Mouse (Mus musculus) limb, embryonic 10.5 days (tissue): Measurements from ENCODE around the gene S100a2. TPM values are rescaled to one million over a fixed set of nuclear protein-coding genes. Genes with fewer than 3 reads are reported as not detected.

Source experiments
- DNase-seq: peaks from one replicate; pipeline ENCODE4 v3.0.0-alpha.2; 2017; ENCODE audit warnings: low spot score
- H3K27ac ChIP-seq: fragments of 300-500 bp; sonication (generic); 2 replicates; pipeline ENCODE4 v1.5.1; 2016; ENCODE audit warnings: mild to moderate bottlenecking
- H3K27me3 ChIP-seq: fragments of 300-500 bp; sonication (generic); 2 replicates; pipeline ENCODE4 v1.6.1; 2016; ENCODE audit warnings: low read depth, mild to moderate bottlenecking; ENCODE audit not compliant: poor library complexity, severe bottlenecking
- H3K36me3 ChIP-seq: fragments of 300-500 bp; sonication (generic); 2 replicates; pipeline ENCODE4 v1.6.1; 2016; ENCODE audit warnings: mild to moderate bottlenecking, moderate library complexity
- H3K4me1 ChIP-seq: fragments of 300-500 bp; sonication (generic); 2 replicates; pipeline ENCODE4 v1.6.1; 2016
- H3K4me3 ChIP-seq: fragments of 300-500 bp; sonication (generic); 2 replicates; pipeline ENCODE4 v1.5.1; 2016; ENCODE audit warnings: mild to moderate bottlenecking, moderate library complexity
- H3K9me3 ChIP-seq: fragments of 300-500 bp; sonication (generic); replicated peaks from 2 replicates; pipeline ENCODE4 v1.6.1; 2016; ENCODE audit warnings: mild to moderate bottlenecking
- WGBS: fragments of 180-500 bp; shearing (Covaris S2); methylation state at CpG from one replicate; pipeline ENCODE4 v1.1.7; 2016; 5-methylcytosine and 5-hydroxymethylcytosine counted together
- polyA plus RNA-seq: library from polyadenylated mRNA; unstranded; fragments of >200 nt; fragmentation: Nextera tagmentation; extraction: Ambion mirVana; gene quantifications from 2 replicates; pipeline ENCODE4 v1.2.1, GENCODE M21; 2016

The S100a2 gene
- polyA plus RNA-seq, 1 experiment from 2014 or later = not detected

GRCm38 (mm10) chr3:90612728-90613291 is 22.8 kb downstream of the S100a2 start, which contains the start of gene S100a6:
S100a6 (plus strand) TSS chr3:90612882.
- peaks cover 10% of the 10 kb centered on the region for H3K27me3 ChIP-seq
- H3K9me3 ChIP-seq = no peaks in the 10 kb centered on the region
- DNase-seq = peak; percentile 76
- H3K36me3 ChIP-seq = no peaks in the 10 kb centered on the region
- H3K4me1 ChIP-seq = peaks cover 20% of the 10 kb centered on the region
- 1% methylated on average over 23 of the region's 23 CpGs for WGBS
- H3K4me3 ChIP-seq = peak within 1 kb of the TSS; percentile 51
- peak within 1 kb of the TSS; percentile 68 for H3K27ac ChIP-seq

GRCm38 (mm10) chr3:90613461-90614147 is 23.6 kb downstream of the S100a2 start:
- peaks cover 10% of the 10 kb centered on the region for H3K27me3 ChIP-seq
- H3K27ac ChIP-seq = peak overlapping the region; percentile 68; the same call in 1 of the 2 replicates
- peak overlapping the region; percentile 51 for H3K4me3 ChIP-seq
- 66% methylated on average over 7 of the region's 7 CpGs for WGBS
- no peaks in the 10 kb centered on the region for H3K9me3 ChIP-seq
- H3K4me1 ChIP-seq = peaks cover 20% of the 10 kb centered on the region
- no peaks in the 10 kb centered on the region for H3K36me3 ChIP-seq
- DNase-seq = no peak

GRCm38 (mm10) chr3:90614148-90614530 is 24.1 kb downstream of the S100a2 start:
- WGBS = 87% methylated on average over 6 of the region's 6 CpGs
- peaks cover 10% of the 10 kb centered on the region for H3K27me3 ChIP-seq
- H3K36me3 ChIP-seq = no peaks in the 10 kb centered on the region
- no peak overlapping the region for H3K27ac ChIP-seq
- no peak overlapping the region for H3K4me3 ChIP-seq
- H3K4me1 ChIP-seq = peaks cover 20% of the 10 kb centered on the region
- no peak for DNase-seq
- H3K9me3 ChIP-seq = no peaks in the 10 kb centered on the region

- Histone ChIP-seq H3K36me3 (no peaks in the 10 kb centered on the region), H3K27me3 (peaks cover 10% of the 10 kb centered on the region), H3K9me3 (no peaks in the 10 kb centered on the region), H3K27ac (no peak overlapping the region), H3K4me3 (no peak overlapping the region), H3K4me1 (peaks cover 20% of the 10 kb centered on the region)
- DNase-seq = no peak
- WGBS = 79% methylated on average over 11 of the region's 11 CpGs
These were observed 24.7 kb downstream of the S100a2 start for GRCm38 (mm10) chr3:90614611-90615251.

- no peak overlapping the region for H3K4me3 ChIP-seq
- no peaks in the 10 kb centered on the region for H3K9me3 ChIP-seq
- 11% methylated on average over 7 of the region's 7 CpGs for WGBS
- H3K27ac ChIP-seq = no peak overlapping the region
- peak; percentile 72 for DNase-seq
- H3K27me3 ChIP-seq = peaks cover 10% of the 10 kb centered on the region
- H3K4me1 ChIP-seq = peaks cover 19% of the 10 kb centered on the region
- no peaks in the 10 kb centered on the region for H3K36me3 ChIP-seq
These were observed 25.4 kb downstream of the S100a2 start for GRCm38 (mm10) chr3:90615415-90615814.

GRCm38 (mm10) chr3:90615911-90616310 is 25.9 kb downstream of the S100a2 start:
- no peaks in the 10 kb centered on the region for H3K36me3 ChIP-seq
- WGBS = 84% methylated on average over 1 of the region's 1 CpGs

GRCm38 (mm10) chr3:90617586-90617985 is 27.5 kb downstream of the S100a2 start:
- H3K27me3 ChIP-seq = peaks cover 10% of the 10 kb centered on the region
- 14% methylated on average over 1 of the region's 1 CpGs for WGBS
- H3K4me3 ChIP-seq = no peak overlapping the region
- H3K4me1 ChIP-seq = peaks cover 10% of the 10 kb centered on the region
- no peak overlapping the region for H3K27ac ChIP-seq
- no peak for DNase-seq
- H3K36me3 ChIP-seq = no peaks in the 10 kb centered on the region
- H3K9me3 ChIP-seq = no peaks in the 10 kb centered on the region

More at GRCm38 (mm10) chr3:90615911-90616310, 25.9 kb downstream of the S100a2 start:
- Histone ChIP-seq H3K9me3 (no peaks in the 10 kb centered on the region), H3K27ac (no peak overlapping the region), H3K4me3 (no peak overlapping the region), H3K27me3 (peaks cover 10% of the 10 kb centered on the region), H3K4me1 (peaks cover 14% of the 10 kb centered on the region)
- no peak for DNase-seq

- no peak overlapping the region for H3K4me3 ChIP-seq
- no peaks in the 10 kb centered on the region for H3K9me3 ChIP-seq
- H3K4me1 ChIP-seq = peaks cover 10% of the 10 kb centered on the region
- H3K36me3 ChIP-seq = no peaks in the 10 kb centered on the region
- no peaks in the 10 kb centered on the region for H3K27me3 ChIP-seq
- H3K27ac ChIP-seq = no peak overlapping the region
- 60% methylated on average over 7 of the region's 7 CpGs for WGBS
- DNase-seq = no peak
These were observed 31.5 kb downstream of the S100a2 start for GRCm38 (mm10) chr3:90621552-90621951.

GRCm38 (mm10) chr3:90623435-90624071 is 33.5 kb downstream of the S100a2 start:
- no peak for DNase-seq

GRCm38 (mm10) chr3:90625496-90625895 is 35.4 kb downstream of the S100a2 start:
- no peaks in the 10 kb centered on the region for H3K27me3 ChIP-seq
- WGBS = 87% methylated on average over 5 of the region's 5 CpGs
- peaks cover 10% of the 10 kb centered on the region for H3K4me1 ChIP-seq
- no peak for DNase-seq
- no peaks in the 10 kb centered on the region for H3K36me3 ChIP-seq
- H3K27ac ChIP-seq = no peak overlapping the region
- no peak overlapping the region for H3K4me3 ChIP-seq
- H3K9me3 ChIP-seq = no peaks in the 10 kb centered on the region

More at GRCm38 (mm10) chr3:90623435-90624071, 33.5 kb downstream of the S100a2 start:
- 32% methylated on average over 2 of the region's 2 CpGs for WGBS
- Histone ChIP-seq H3K4me1 (peaks cover 10% of the 10 kb centered on the region), H3K36me3 (no peaks in the 10 kb centered on the region), H3K27me3 (no peaks in the 10 kb centered on the region), H3K9me3 (no peaks in the 10 kb centered on the region), H3K27ac (no peak overlapping the region), H3K4me3 (no peak overlapping the region)

GRCm38 (mm10) chr3:90626266-90627021 is 36.4 kb downstream of the S100a2 start:
- H3K4me3 ChIP-seq = no peak overlapping the region
- H3K4me1 ChIP-seq = peaks cover 10% of the 10 kb centered on the region
- WGBS = 88% methylated on average over 9 of the region's 9 CpGs
- H3K27ac ChIP-seq = no peak overlapping the region
- H3K36me3 ChIP-seq = no peaks in the 10 kb centered on the region
- H3K9me3 ChIP-seq = no peaks in the 10 kb centered on the region
- no peaks in the 10 kb centered on the region for H3K27me3 ChIP-seq
- no peak for DNase-seq

GRCm38 (mm10) chr3:90627366-90627765 is 37.3 kb downstream of the S100a2 start:
- Histone ChIP-seq H3K4me1 (peaks cover 10% of the 10 kb centered on the region), H3K4me3 (no peak overlapping the region), H3K27me3 (no peaks in the 10 kb centered on the region), H3K9me3 (no peaks in the 10 kb centered on the region), H3K27ac (no peak overlapping the region), H3K36me3 (no peaks in the 10 kb centered on the region)
- WGBS = 94% methylated on average over 5 of the region's 5 CpGs
- no peak for DNase-seq
